Mouse (Mus musculus) C3H10T1/2 (cell line): Measurements from ENCODE around the gene Ces2c. TPM values are rescaled to one million over a fixed set of nuclear protein-coding genes. Genes with fewer than 3 reads are reported as not detected.

ENCODE experiments used
- polyA plus RNA-seq, 2 experiments: library from polyadenylated mRNA; unstranded; fragments of >200 nt; fragmentation: generic; extraction: Trizol; gene quantifications; one replicate each; pipeline ENCODE4 v1.2.1; 2012; ENCODE audit warnings: missing spikeins in 2 of 2

Ces2c gene
- under 1 TPM in 1 of 2 experiments, not detected in 1; 0.02 TPM for polyA plus RNA-seq

GRCm38 (mm10) chr8:104846831-104847230 is at the start of gene Ces2c:
Gene Ces2c (plus strand): TSS chr8:104847068.

GRCm38 (mm10) chr8:104831440-104831839 is 15.4 kb upstream of the Ces2c start, which contains the start of gene Ces2b:
Gene Ces2b (plus strand): TSS chr8:104831572.

Other genes with a start within 250 kb of the Ces2c start
- under 1 TPM in 1 of 2 experiments, not detected in 1; 0.33 TPM for gene Cdh16, start 222.7 kb upstream of the Ces2c start, polyA plus RNA-seq
- 1 to 10 TPM; 5.0 to 7.6 TPM for gene Rrad, start 215.7 kb upstream of the Ces2c start, polyA plus RNA-seq
- 100 to 1,000 TPM; 111 to 132 TPM for gene Ciao2b, start 205.1 kb upstream of the Ces2c start, polyA plus RNA-seq
- gene Ces2a, start 113.1 kb upstream of the Ces2c start, polyA plus RNA-seq, result not detected
- gene Ces2b, start 15.5 kb upstream of the Ces2c start, polyA plus RNA-seq, result not detected
- under 1 TPM; 0.05 to 0.12 TPM for gene Ces2e, start 79.2 kb downstream of the Ces2c start, polyA plus RNA-seq
- gene Ces2f, start 100.3 kb downstream of the Ces2c start, polyA plus RNA-seq, result under 1 TPM in 1 of 2 experiments, not detected in 1; 0.01 TPM
- 1 to 10 TPM; 1.3 to 4.9 TPM for gene Ces2g, start 114.7 kb downstream of the Ces2c start, polyA plus RNA-seq
- not detected for gene Ces2h, start 153.8 kb downstream of the Ces2c start, polyA plus RNA-seq
- gene Ces3a, start 201.5 kb downstream of the Ces2c start, polyA plus RNA-seq, result not detected
- not detected for gene Ces3b, start 236.7 kb downstream of the Ces2c start, polyA plus RNA-seq